Mouse (Mus musculus): ENCODE results near the gene Hivep1. TPM values are rescaled to one million over a fixed set of nuclear protein-coding genes. Genes with fewer than 3 reads are reported as not detected.

Hivep1 gene
- 23.6 and 35.4 TPM in 2 replicates for polyA plus RNA-seq (2012; rRNA removed; ENCODE audit: low replicate concordance)

DNA sequence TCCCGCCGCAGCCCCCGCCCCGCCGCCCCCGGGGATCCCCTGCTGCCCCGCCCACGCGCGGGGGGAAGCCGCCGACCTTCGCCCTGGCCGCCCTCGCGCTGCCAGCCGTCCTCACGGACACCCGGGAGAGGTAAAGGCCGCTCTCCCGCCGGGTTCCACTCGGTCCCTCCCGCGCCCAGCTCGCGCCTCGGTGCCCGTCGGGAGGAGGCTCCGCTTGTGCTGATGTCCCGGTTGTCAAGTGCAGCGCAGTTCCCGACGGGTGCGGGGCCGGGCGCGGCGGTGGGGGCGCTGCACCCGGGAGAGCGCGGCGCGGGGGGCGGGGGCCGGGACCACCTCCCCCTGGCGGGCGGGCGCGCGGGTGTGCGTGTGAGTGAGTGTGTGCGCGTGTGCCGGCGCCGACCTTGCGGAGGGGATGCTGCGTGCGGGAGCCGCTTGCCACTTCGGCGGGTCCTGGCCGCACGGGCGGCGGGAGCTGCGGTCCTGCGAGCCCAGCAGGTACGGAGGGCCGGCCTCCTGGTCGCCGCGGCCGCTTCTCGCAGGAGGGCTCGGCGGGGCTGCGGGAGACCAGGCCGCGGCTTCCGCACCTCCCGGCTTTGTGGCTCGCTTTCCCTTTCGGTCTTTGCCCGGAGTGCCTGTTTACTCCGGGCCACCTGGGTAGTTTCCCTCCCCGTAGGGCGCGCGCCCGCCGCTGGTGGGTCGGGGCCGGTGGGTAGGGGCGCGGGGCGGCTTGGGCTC lies at the start of gene Hivep1:
TSS of gene Hivep1 (plus strand) at position 61 of the 735 bp plus-strand sequence.

Other genes with a start within 250 kb of the Hivep1 start
- gene Adtrp, start 204.3 kb upstream of the Hivep1 start, polyA plus RNA-seq (2012; rRNA removed; ENCODE audit: low replicate concordance), result 14.0 and 24.8 TPM in 2 replicates
- gene Edn1, start 249.5 kb downstream of the Hivep1 start, polyA plus RNA-seq (2012; rRNA removed; ENCODE audit: low replicate concordance), result 7.0 and 7.4 TPM in 2 replicates

All from subcutaneous adipose tissue, adult 2 months (tissue).